Mouse (Mus musculus) liver, postnatal 0 days (tissue): Measurements from ENCODE around the gene Hhipl1. TPM values are rescaled to one million over a fixed set of nuclear protein-coding genes. Genes with fewer than 3 reads are reported as not detected.

Source experiments
- ATAC-seq: fragments of 200-750 bp; cut with Nextera tagmentation; 2 replicates; pipeline ENCODE4 v1.8.0; 2017; ENCODE audit warnings: mild to moderate bottlenecking, moderate library complexity
- DNase-seq: peaks from one replicate; pipeline ENCODE4 v3.0.0-alpha.2; 2016
- H3K27ac ChIP-seq: fragments of 300-500 bp; sonication (generic); 2 replicates; pipeline ENCODE4 v1.5.1; 2014; ENCODE audit warnings: antibody characterized with exemption, moderate library complexity, mild to moderate bottlenecking, low read depth
- H3K27me3 ChIP-seq: fragments of 300-500 bp; sonication (generic); 2 replicates; pipeline ENCODE4 v1.6.1; 2014; ENCODE audit warnings: low read length, control low read depth, mixed read lengths; ENCODE audit not compliant: insufficient read depth
- H3K36me3 ChIP-seq: fragments of 300-500 bp; sonication (generic); replicated peaks from 2 replicates; pipeline ENCODE4 v1.6.1; 2014; ENCODE audit warnings: mild to moderate bottlenecking, control low read depth, low read length, moderate library complexity, mixed read lengths; ENCODE audit not compliant: insufficient read depth
- H3K4me1 ChIP-seq: fragments of 300-500 bp; sonication (generic); 2 replicates; pipeline ENCODE4 v1.6.1; 2014; ENCODE audit warnings: antibody characterized with exemption, mild to moderate bottlenecking, control low read depth; ENCODE audit not compliant: insufficient read depth
- H3K4me2 ChIP-seq: fragments of 300-500 bp; sonication (generic); 2 replicates; pipeline ENCODE4 v1.6.1; 2014; ENCODE audit warnings: low read depth, mild to moderate bottlenecking, low read length, moderate library complexity, mixed read lengths
- H3K4me3 ChIP-seq: fragments of 300-500 bp; sonication (generic); 2 replicates; pipeline ENCODE4 v1.5.1; 2014; ENCODE audit warnings: low read depth, low read length
- H3K9ac ChIP-seq: fragments of 300-500 bp; sonication (generic); replicated peaks from 2 replicates; pipeline ENCODE4 v1.6.1; 2014; ENCODE audit warnings: mild to moderate bottlenecking, moderate library complexity
- H3K9me3 ChIP-seq: fragments of 300-500 bp; sonication (generic); 2 replicates; pipeline ENCODE4 v1.6.1; 2016; ENCODE audit warnings: mild to moderate bottlenecking, control low read depth, low read length, mixed read lengths
- CTCF ChIP-seq: sonication (generic); IDR thresholded peaks from 2 replicates; pipeline ENCODE4 v1.5.1; 2016; ENCODE audit warnings: antibody characterized with exemption, low read depth
- EP300 ChIP-seq: IDR thresholded peaks from 2 replicates; pipeline ENCODE4 v1.6.1; 2016; ENCODE audit warnings: antibody characterized with exemption, low read depth, mild to moderate bottlenecking
- WGBS: fragments of 180-500 bp; shearing (Covaris S2); extraction: QIAGEN DNeasy Blood & Tissue Kit; methylation state at CpG from one replicate; pipeline ENCODE4 v1.1.7; 2014; ENCODE audit not compliant: insufficient replicate concordance; 5-methylcytosine and 5-hydroxymethylcytosine counted together
- polyA plus RNA-seq: library from polyadenylated mRNA; unstranded; fragments of >200 nt; fragmentation: Nextera tagmentation; extraction: Ambion mirVana; gene quantifications from 2 replicates; pipeline ENCODE4 v1.2.1, GENCODE M21; 2015

Gene Hhipl1
- polyA plus RNA-seq, 1 experiment from 2014 or later: 0.02 TPM

DNA sequence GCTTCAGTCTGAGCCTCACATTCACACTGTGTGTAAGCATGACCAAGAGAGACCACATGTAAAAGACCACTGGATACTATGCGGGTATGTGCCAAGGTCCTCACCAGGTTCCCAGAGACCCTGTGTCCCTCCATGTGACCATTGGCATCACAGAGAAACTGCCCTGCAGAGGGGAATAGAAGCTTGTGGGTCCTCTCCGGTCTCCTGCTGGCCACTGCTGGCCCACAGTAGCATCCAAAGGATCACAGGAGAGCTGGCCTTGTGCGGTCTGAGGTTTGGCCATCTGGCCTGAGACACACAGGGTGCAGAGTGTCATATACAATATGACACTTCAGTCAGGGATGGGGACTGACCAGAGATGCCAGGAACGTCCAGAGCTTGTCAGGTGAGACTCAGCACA lies 4.0 kb downstream of the Hhipl1 start:
- TF ChIP-seq CTCF (no peak), EP300 (no peak)
- ATAC-seq (no peak), DNase-seq (no peak)
- Histone ChIP-seq H3K4me2 (no peak overlapping the region), H3K9me3 (no peaks in the 10 kb centered on the region), H3K36me3 (no peaks in the 10 kb centered on the region), H3K4me1 (peaks cover 8% of the 10 kb centered on the region), H3K27ac (no peak overlapping the region), H3K27me3 (peaks cover 22% of the 10 kb centered on the region), H3K9ac (no peak overlapping the region), H3K4me3 (no peak overlapping the region)
- WGBS: 75% methylated on average over 4 of the region's 4 CpGs

DNA sequence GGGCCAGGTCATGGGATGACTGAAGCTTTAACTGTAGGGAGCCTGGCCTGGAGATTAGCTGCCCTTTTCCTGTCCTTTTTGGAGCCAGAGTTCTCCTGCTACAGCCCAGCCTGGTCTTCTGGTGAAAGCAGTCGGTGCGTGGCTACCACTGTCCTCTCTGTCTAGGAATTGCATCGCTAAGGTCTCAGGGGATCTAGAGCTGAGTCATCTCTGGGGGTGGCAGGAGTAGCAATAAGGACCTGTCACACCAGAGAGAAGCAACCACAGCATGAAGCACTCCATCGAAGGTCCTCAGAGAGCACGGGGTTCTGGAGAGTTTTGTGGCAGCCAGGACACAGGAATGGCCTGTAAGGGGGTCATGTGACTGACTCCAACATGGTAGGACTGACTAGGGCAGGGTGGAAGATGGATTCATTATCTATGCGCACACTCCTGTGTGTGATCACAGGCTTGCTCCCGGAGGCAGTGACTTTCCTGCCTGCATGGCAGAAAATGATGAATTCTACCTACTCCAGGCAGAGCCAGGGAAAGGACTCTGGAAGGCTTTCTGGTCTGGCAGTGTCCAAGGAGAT lies 4.5 kb downstream of the Hhipl1 start:
- no peaks in the 10 kb centered on the region for H3K9me3 ChIP-seq
- H3K9ac ChIP-seq: no peak overlapping the region
- no peaks in the 10 kb centered on the region for H3K36me3 ChIP-seq
- no peak overlapping the region for H3K27ac ChIP-seq
- H3K4me1 ChIP-seq: peaks cover 8% of the 10 kb centered on the region
- no peak for TF ChIP-seq CTCF
- TF ChIP-seq EP300: no peak
- WGBS: 57% methylated on average over 7 of the region's 7 CpGs
- H3K4me2 ChIP-seq: no peak overlapping the region
- DNase-seq: no peak
- peaks cover 17% of the 10 kb centered on the region for H3K27me3 ChIP-seq
- H3K4me3 ChIP-seq: no peak overlapping the region
- ATAC-seq: no peak

GRCm38 (mm10) chr12:108311741-108312290 lies 5.7 kb downstream of the Hhipl1 start:
- TF ChIP-seq EP300 (no peak), CTCF (no peak)
- 85% methylated on average over 25 of the region's 27 CpGs for WGBS
- no peaks in the 10 kb centered on the region for H3K9me3 ChIP-seq
- no peaks in the 10 kb centered on the region for H3K36me3 ChIP-seq
- peaks cover 6% of the 10 kb centered on the region for H3K4me1 ChIP-seq
- H3K27ac ChIP-seq: no peak overlapping the region
- no peak overlapping the region for H3K4me3 ChIP-seq
- DNase-seq: no peak
- no peak overlapping the region for H3K4me2 ChIP-seq
- no peak for ATAC-seq
- peaks cover 18% of the 10 kb centered on the region for H3K27me3 ChIP-seq
- H3K9ac ChIP-seq: no peak overlapping the region

DNA sequence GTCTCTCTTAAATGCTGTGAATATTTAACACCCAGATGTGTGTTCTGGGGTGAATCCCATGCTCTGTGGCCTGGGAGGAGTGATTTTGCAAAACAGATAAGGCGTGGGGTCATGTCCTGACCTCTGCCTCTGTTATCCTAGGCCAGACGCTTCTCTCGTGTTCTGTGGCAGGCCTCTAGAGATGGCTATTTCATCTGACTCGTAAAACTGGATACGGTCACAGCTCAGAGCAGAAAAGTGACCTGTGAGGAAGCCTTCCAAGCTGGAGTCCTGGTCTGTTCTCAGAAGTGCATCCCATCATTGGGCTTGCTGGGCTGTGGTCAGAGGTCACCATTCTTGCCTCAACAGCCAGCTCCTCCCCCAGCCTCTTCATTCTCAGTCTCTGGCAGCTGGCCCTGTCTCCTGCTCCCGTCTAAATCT lies 6.4 kb downstream of the Hhipl1 start:
- Histone ChIP-seq H3K27me3 (peaks cover 19% of the 10 kb centered on the region), H3K9me3 (no peaks in the 10 kb centered on the region), H3K4me1 (peaks cover 6% of the 10 kb centered on the region), H3K4me2 (no peak overlapping the region), H3K27ac (no peak overlapping the region), H3K4me3 (no peak overlapping the region), H3K9ac (no peak overlapping the region), H3K36me3 (no peaks in the 10 kb centered on the region)
- ATAC-seq (peak; percentile 66), DNase-seq (no peak)
- no peak for TF ChIP-seq EP300
- WGBS: 44% methylated on average over 6 of the region's 6 CpGs

DNA sequence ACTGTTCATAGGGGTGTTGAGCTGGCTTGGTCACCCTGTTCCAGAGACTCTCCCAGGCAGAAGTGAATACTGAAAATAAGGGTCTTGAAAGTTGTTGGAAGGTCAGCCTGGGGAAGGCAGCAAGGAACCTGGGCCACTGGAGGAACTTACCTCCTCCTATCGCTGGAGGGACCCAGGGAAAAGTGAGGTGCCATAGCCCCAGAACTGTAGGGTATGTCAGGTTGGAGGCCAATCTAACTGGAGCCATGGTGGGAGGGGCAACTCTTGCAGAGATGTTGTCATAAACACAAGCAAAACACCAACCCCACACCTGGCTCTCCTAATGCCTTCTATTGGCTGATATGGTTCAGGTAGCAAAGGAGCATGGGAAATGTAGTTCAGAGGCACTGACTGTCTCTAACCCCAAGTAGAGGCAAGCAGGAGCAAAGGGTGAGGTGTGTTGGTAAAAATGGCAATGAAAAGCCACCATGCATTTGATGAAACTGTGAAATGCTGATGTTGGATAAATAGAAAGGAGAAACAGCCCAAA lies 7.2 kb downstream of the Hhipl1 start:
- Histone ChIP-seq H3K27me3 (peaks cover 27% of the 10 kb centered on the region), H3K9me3 (no peaks in the 10 kb centered on the region)

GRCm38 (mm10) chr12:108315818-108316217 lies 9.7 kb downstream of the Hhipl1 start:
- Histone ChIP-seq H3K4me2 (no peak overlapping the region), H3K27me3 (peaks cover 45% of the 10 kb centered on the region), H3K4me3 (no peak overlapping the region), H3K4me1 (peaks cover 6% of the 10 kb centered on the region; the same call in 1 of the 2 replicates), H3K9ac (no peak overlapping the region), H3K9me3 (no peaks in the 10 kb centered on the region), H3K27ac (no peak overlapping the region), H3K36me3 (no peaks in the 10 kb centered on the region)
- 40% methylated on average over 10 of the region's 10 CpGs for WGBS
- TF ChIP-seq CTCF: no peak
- TF ChIP-seq EP300: no peak
- no peak for ATAC-seq
- DNase-seq: no peak

More for the DNA sequence above, 7.2 kb downstream of the Hhipl1 start:
- DNase-seq (no peak), ATAC-seq (no peak)
- H3K4me1 ChIP-seq: peaks cover 6% of the 10 kb centered on the region
- no peak overlapping the region for H3K4me3 ChIP-seq
- WGBS: 75% methylated on average over 1 of the region's 1 CpGs
- H3K36me3 ChIP-seq: no peaks in the 10 kb centered on the region
- no peak overlapping the region for H3K27ac ChIP-seq
- TF ChIP-seq CTCF: no peak
- H3K4me2 ChIP-seq: no peak overlapping the region
- H3K9ac ChIP-seq: no peak overlapping the region
